Mouse (Mus musculus): ENCODE measurements at regions not wholly inside any gene's neighbourhood (a gene's known extent, or its start where the extent isn't known, plus 50 kb on each side); places are given as distances from the start of the nearest gene placed in this dataset.

GRCm38 (mm10) chr2:160028459-160028858, 305.5 kb downstream of the Gm826 start:
- ATAC-seq (no peak), DNase-seq (ENCODE audit: low spot score) (no peak)
- Histone ChIP-seq H3K27me3 (ENCODE audit: insufficient read depth, low read length) (no peaks in the 10 kb centered on the region), H3K4me2 (ENCODE audit: low read depth, low read length) (no peak overlapping the region), H3K27ac (no peak overlapping the region), H3K4me1 (ENCODE audit: insufficient read depth, low read length) (no peaks in the 10 kb centered on the region), H3K36me3 (ENCODE audit: insufficient read depth, low read length) (no peaks in the 10 kb centered on the region), H3K4me3 (ENCODE audit: low read length) (no peak overlapping the region), H3K9ac (replicated peaks; ENCODE audit: low read length) (no peak overlapping the region), H3K9me3 (ENCODE audit: low read length) (no peaks in the 10 kb centered on the region)
- no peak for TF ChIP-seq CTCF (IDR thresholded peaks at IDR 0.05; ENCODE audit: low read depth)
- WGBS: 78% methylated on average over 2 of the region's 2 CpGs

GRCm38 (mm10) chr2:160025911-160026310, 308.1 kb downstream of the Gm826 start:
- Histone ChIP-seq H3K27me3 (ENCODE audit: insufficient read depth, low read length) (no peaks in the 10 kb centered on the region), H3K4me2 (ENCODE audit: low read depth, low read length) (no peak overlapping the region), H3K4me3 (ENCODE audit: low read length) (no peak overlapping the region), H3K9ac (replicated peaks; ENCODE audit: low read length) (no peak overlapping the region), H3K4me1 (ENCODE audit: insufficient read depth, low read length) (no peaks in the 10 kb centered on the region), H3K9me3 (ENCODE audit: low read length) (no peaks in the 10 kb centered on the region), H3K27ac (no peak overlapping the region), H3K36me3 (ENCODE audit: insufficient read depth, low read length) (no peaks in the 10 kb centered on the region)
- no peak for TF ChIP-seq CTCF (IDR thresholded peaks at IDR 0.05; ENCODE audit: low read depth)
- 78% methylated on average over 3 of the region's 3 CpGs for WGBS
- DNase-seq (ENCODE audit: low spot score): no peak
- ATAC-seq: no peak

GRCm38 (mm10) chr2:160021541-160021940, 312.4 kb downstream of the Gm826 start:
- H3K9me3 ChIP-seq (ENCODE audit: low read length): no peaks in the 10 kb centered on the region
- no peaks in the 10 kb centered on the region for H3K36me3 ChIP-seq (ENCODE audit: insufficient read depth, low read length)
- DNase-seq (ENCODE audit: low spot score): no peak
- H3K27ac ChIP-seq: no peak overlapping the region
- H3K4me1 ChIP-seq (ENCODE audit: insufficient read depth, low read length): no peaks in the 10 kb centered on the region
- no peaks in the 10 kb centered on the region for H3K27me3 ChIP-seq (ENCODE audit: insufficient read depth, low read length)
- H3K9ac ChIP-seq (replicated peaks; ENCODE audit: low read length): no peak overlapping the region
- no peak for TF ChIP-seq CTCF (IDR thresholded peaks at IDR 0.05; ENCODE audit: low read depth)
- H3K4me3 ChIP-seq (ENCODE audit: low read length): no peak overlapping the region
- 82% methylated on average over 4 of the region's 4 CpGs for WGBS
- ATAC-seq: no peak
- H3K4me2 ChIP-seq (ENCODE audit: low read depth, low read length): no peak overlapping the region

- ATAC-seq: no peak
These were observed 313.1 kb downstream of the Gm826 start for GRCm38 (mm10) chr2:160020876-160021275.

GRCm38 (mm10) chr2:160017020-160017812, 316.7 kb downstream of the Gm826 start:
- Histone ChIP-seq H3K4me2 (ENCODE audit: low read depth, low read length) (no peak overlapping the region), H3K36me3 (ENCODE audit: insufficient read depth, low read length) (no peaks in the 10 kb centered on the region), H3K4me3 (ENCODE audit: low read length) (no peak overlapping the region), H3K27ac (no peak overlapping the region), H3K4me1 (ENCODE audit: insufficient read depth, low read length) (no peaks in the 10 kb centered on the region), H3K9me3 (ENCODE audit: low read length) (no peaks in the 10 kb centered on the region), H3K27me3 (ENCODE audit: insufficient read depth, low read length) (no peaks in the 10 kb centered on the region), H3K9ac (replicated peaks; ENCODE audit: low read length) (no peak overlapping the region)
- DNase-seq (ENCODE audit: low spot score) (no peak), ATAC-seq (no peak)
- WGBS: 60% methylated on average over 5 of the region's 5 CpGs
- no peak for TF ChIP-seq CTCF (IDR thresholded peaks at IDR 0.05; ENCODE audit: low read depth)

More at GRCm38 (mm10) chr2:160020876-160021275, 313.1 kb downstream of the Gm826 start:
- Histone ChIP-seq H3K36me3 (ENCODE audit: insufficient read depth, low read length) (no peaks in the 10 kb centered on the region), H3K4me2 (ENCODE audit: low read depth, low read length) (no peak overlapping the region), H3K27me3 (ENCODE audit: insufficient read depth, low read length) (no peaks in the 10 kb centered on the region), H3K27ac (no peak overlapping the region), H3K4me1 (ENCODE audit: insufficient read depth, low read length) (no peaks in the 10 kb centered on the region), H3K4me3 (ENCODE audit: low read length) (no peak overlapping the region), H3K9me3 (ENCODE audit: low read length) (no peaks in the 10 kb centered on the region), H3K9ac (replicated peaks; ENCODE audit: low read length) (no peak overlapping the region)
- no peak for DNase-seq (ENCODE audit: low spot score)
- TF ChIP-seq CTCF (IDR thresholded peaks at IDR 0.05; ENCODE audit: low read depth): no peak
- 84% methylated on average over 2 of the region's 2 CpGs for WGBS

- Histone ChIP-seq H3K4me2 (ENCODE audit: low read depth, low read length) (no peak overlapping the region), H3K27me3 (ENCODE audit: insufficient read depth, low read length) (no peaks in the 10 kb centered on the region), H3K9me3 (ENCODE audit: low read length) (no peaks in the 10 kb centered on the region), H3K27ac (no peak overlapping the region), H3K36me3 (ENCODE audit: insufficient read depth, low read length) (no peaks in the 10 kb centered on the region), H3K4me1 (ENCODE audit: insufficient read depth, low read length) (no peaks in the 10 kb centered on the region), H3K4me3 (ENCODE audit: low read length) (no peak overlapping the region), H3K9ac (replicated peaks; ENCODE audit: low read length) (no peak overlapping the region)
- ATAC-seq (no peak), DNase-seq (ENCODE audit: low spot score) (no peak)
- TF ChIP-seq CTCF (IDR thresholded peaks at IDR 0.05; ENCODE audit: low read depth): no peak
- 85% methylated on average over 6 of the region's 6 CpGs for WGBS
These were observed 322.5 kb downstream of the Gm826 start for GRCm38 (mm10) chr2:160011421-160011820.

- WGBS: 42% methylated on average over 3 of the region's 3 CpGs
- Histone ChIP-seq H3K27ac (no peak overlapping the region), H3K9ac (replicated peaks; ENCODE audit: low read length) (no peak overlapping the region), H3K27me3 (ENCODE audit: insufficient read depth, low read length) (no peaks in the 10 kb centered on the region), H3K4me2 (ENCODE audit: low read depth, low read length) (no peak overlapping the region), H3K36me3 (ENCODE audit: insufficient read depth, low read length) (no peaks in the 10 kb centered on the region), H3K4me3 (ENCODE audit: low read length) (no peak overlapping the region), H3K9me3 (ENCODE audit: low read length) (no peaks in the 10 kb centered on the region), H3K4me1 (ENCODE audit: insufficient read depth, low read length) (no peaks in the 10 kb centered on the region)
- TF ChIP-seq CTCF (IDR thresholded peaks at IDR 0.05; ENCODE audit: low read depth): no peak
- ATAC-seq (no peak), DNase-seq (ENCODE audit: low spot score) (peak; percentile 28)
These were observed 331.3 kb downstream of the Gm826 start for GRCm38 (mm10) chr2:160002695-160003094.
